Mouse (Mus musculus) stomach, postnatal 0 days (tissue): Measurements from ENCODE around the gene Gsto2. TPM values are rescaled to one million over a fixed set of nuclear protein-coding genes. Genes with fewer than 3 reads are reported as not detected.
A peak's percentile ranks its signal among the peaks of the same experiment; 100 is the strongest.

ENCODE experiments used
- ATAC-seq: fragments of 200-750 bp; cut with Nextera tagmentation; 2 replicates; pipeline ENCODE4 v1.8.0; 2017; ENCODE audit not compliant: low FRiP score, low TSS enrichment
- DNase-seq: peaks from one replicate; pipeline ENCODE4 v3.0.0-alpha.2; 2016; ENCODE audit warnings: low spot score
- H3K27ac ChIP-seq: fragments of 300-500 bp; sonication (generic); replicated peaks from 2 replicates; pipeline ENCODE4 v1.5.1; 2014; ENCODE audit warnings: mild to moderate bottlenecking, control low read depth
- H3K27me3 ChIP-seq: fragments of 300-500 bp; sonication (generic); 2 replicates; pipeline ENCODE4 v1.6.1; 2014; ENCODE audit warnings: low read length; ENCODE audit not compliant: control insufficient read depth, insufficient read depth
- H3K36me3 ChIP-seq: fragments of 300-500 bp; sonication (generic); 2 replicates; pipeline ENCODE4 v1.6.1; 2014; ENCODE audit warnings: low read length, mixed read lengths; ENCODE audit not compliant: control insufficient read depth, insufficient read depth
- H3K4me1 ChIP-seq: fragments of 300-500 bp; sonication (generic); replicated peaks from 2 replicates; pipeline ENCODE4 v1.6.1; 2014; ENCODE audit warnings: antibody characterized with exemption; ENCODE audit not compliant: control insufficient read depth, insufficient read depth
- H3K4me2 ChIP-seq: fragments of 300-500 bp; sonication (generic); replicated peaks from 2 replicates; pipeline ENCODE4 v1.6.1; 2014; ENCODE audit warnings: low read depth, mild to moderate bottlenecking, control low read depth, moderate library complexity
- H3K4me3 ChIP-seq: fragments of 300-500 bp; sonication (generic); 2 replicates; pipeline ENCODE4 v1.5.1; 2014; ENCODE audit warnings: low read depth, low read length, control low read depth
- H3K9ac ChIP-seq: fragments of 300-500 bp; sonication (generic); 2 replicates; pipeline ENCODE4 v1.6.1; 2014; ENCODE audit warnings: mild to moderate bottlenecking, low read length, control low read depth, mixed read lengths
- H3K9me3 ChIP-seq: fragments of 300-500 bp; sonication (generic); 2 replicates; pipeline ENCODE4 v1.6.1; 2016; ENCODE audit warnings: low read length; ENCODE audit not compliant: control insufficient read depth
- CTCF ChIP-seq: IDR thresholded peaks from 2 replicates; pipeline ENCODE4 v1.5.1; 2016; ENCODE audit warnings: antibody characterized with exemption, low read depth, mild to moderate bottlenecking, moderate library complexity
- EP300 ChIP-seq: optimal IDR thresholded peaks from 2 replicates; pipeline ENCODE3; 2016; ENCODE audit warnings: antibody characterized with exemption
- WGBS: fragments of 180-500 bp; shearing (Covaris S2); extraction: QIAGEN DNeasy Blood & Tissue Kit; methylation state at CpG from one replicate; pipeline ENCODE4 v1.1.7; 2014; 5-methylcytosine and 5-hydroxymethylcytosine counted together
- polyA plus RNA-seq: library from polyadenylated mRNA; unstranded; fragments of >200 nt; fragmentation: Nextera tagmentation; extraction: Ambion mirVana; gene quantifications from 2 replicates; pipeline ENCODE4 v1.2.1, GENCODE M21; 2015

The Gsto2 gene
- polyA plus RNA-seq, result 3.5 and 4.2 TPM in 2 replicates

DNA sequence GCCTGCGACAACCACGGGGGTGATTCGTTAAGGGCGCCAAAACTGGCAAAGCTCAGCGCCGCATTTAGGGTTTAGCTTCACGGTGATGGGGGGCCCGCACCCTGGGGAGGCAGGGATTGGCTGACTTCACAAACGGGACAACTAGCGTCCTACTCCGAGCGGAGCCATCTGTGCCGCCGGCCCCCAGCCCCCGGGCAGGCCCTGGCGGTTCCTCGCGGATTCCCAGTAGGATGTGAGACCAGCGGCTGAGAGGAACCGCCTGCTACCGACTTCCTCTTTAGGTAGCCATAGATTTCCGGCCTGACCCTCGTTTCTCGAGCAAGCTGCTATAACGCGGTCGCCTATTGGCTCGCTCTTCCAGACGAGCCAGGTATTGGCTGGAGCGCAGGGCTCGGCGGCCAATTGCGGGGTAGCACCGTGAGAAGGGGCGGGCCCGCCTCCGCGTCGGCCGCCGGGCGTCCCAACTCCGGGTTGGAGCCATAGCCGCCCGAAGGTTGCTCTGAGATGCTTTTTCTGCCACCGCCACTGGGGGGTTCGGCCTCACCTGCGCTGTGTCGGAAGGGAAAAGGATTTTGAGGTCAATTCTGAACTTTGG is at the start of gene Gsto2:
TSS of gene Gsto2 (plus strand) at position 182 of the 595 bp plus-strand sequence.
- WGBS, result under 1% methylated on average over 49 of the region's 49 CpGs
- TF ChIP-seq CTCF (peak; percentile 72), EP300 (no peak)
- Histone ChIP-seq H3K27me3 (no peaks in the 10 kb centered on the region), H3K4me1 (no peaks in the 10 kb centered on the region), H3K9ac (peak within 1 kb of the TSS; percentile 72), H3K36me3 (peaks cover 6% of the 10 kb centered on the region), H3K4me2 (peak within 1 kb of the TSS; percentile 78), H3K4me3 (peak within 1 kb of the TSS; percentile 51), H3K27ac (peak within 1 kb of the TSS; percentile 89), H3K9me3 (no peaks in the 10 kb centered on the region)
- ATAC-seq (peak; percentile 95), DNase-seq (peak; percentile 96)

DNA sequence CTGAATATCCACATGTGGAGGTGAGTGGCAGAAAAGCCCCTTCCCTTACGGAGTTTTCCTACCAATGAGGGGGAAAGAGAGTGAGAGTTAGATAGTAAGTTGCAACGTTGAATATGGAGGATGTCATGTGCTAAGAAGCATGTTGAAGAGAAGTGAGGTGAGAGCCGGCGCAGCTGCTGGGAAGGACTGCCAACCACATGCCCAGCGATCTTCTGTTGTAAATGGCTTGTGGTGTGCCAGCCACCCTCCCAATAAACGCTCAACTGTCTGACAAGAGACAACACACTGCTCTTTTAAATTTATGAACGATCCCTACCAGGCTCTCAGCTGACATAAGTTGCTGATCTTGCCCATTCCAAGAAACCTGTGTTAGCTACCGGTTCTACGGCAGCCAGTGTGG is 47.6 kb upstream of the Gsto2 start:
- Histone ChIP-seq H3K27me3 (no peaks in the 10 kb centered on the region), H3K9ac (no peak overlapping the region), H3K27ac (no peak overlapping the region), H3K4me2 (no peak overlapping the region), H3K9me3 (no peaks in the 10 kb centered on the region), H3K4me3 (no peak overlapping the region), H3K4me1 (no peaks in the 10 kb centered on the region), H3K36me3 (no peaks in the 10 kb centered on the region)
- DNase-seq, result no peak
- TF ChIP-seq EP300, result no peak
- TF ChIP-seq CTCF, result no peak
- ATAC-seq, result no peak
- WGBS, result 77% methylated on average over 9 of the region's 9 CpGs

- 20% methylated on average over 8 of the region's 9 CpGs for WGBS
- H3K4me3 ChIP-seq, result no peak overlapping the region
- no peak for TF ChIP-seq EP300
- peak; percentile 81 for TF ChIP-seq CTCF
- no peak overlapping the region for H3K9ac ChIP-seq
- H3K4me2 ChIP-seq, result no peak overlapping the region
- no peaks in the 10 kb centered on the region for H3K9me3 ChIP-seq
- peak; percentile 79 for DNase-seq
- H3K36me3 ChIP-seq, result no peaks in the 10 kb centered on the region
- H3K4me1 ChIP-seq, result no peaks in the 10 kb centered on the region; the same call in 1 of the 2 replicates
- H3K27me3 ChIP-seq, result no peaks in the 10 kb centered on the region
- H3K27ac ChIP-seq, result no peak overlapping the region
- peak; percentile 56 for ATAC-seq
These were observed 44.4 kb upstream of the Gsto2 start for GRCm38 (mm10) chr19:47820832-47821493.

GRCm38 (mm10) chr19:47821494-47821872 is 43.9 kb upstream of the Gsto2 start:
- Histone ChIP-seq H3K27me3 (no peaks in the 10 kb centered on the region), H3K9me3 (no peaks in the 10 kb centered on the region), H3K4me2 (no peak overlapping the region), H3K27ac (no peak overlapping the region), H3K36me3 (no peaks in the 10 kb centered on the region), H3K4me1 (no peaks in the 10 kb centered on the region; the same call in 1 of the 2 replicates), H3K4me3 (no peak overlapping the region), H3K9ac (no peak overlapping the region)
- 37% methylated on average over 7 of the region's 7 CpGs for WGBS
- DNase-seq (peak; percentile 39), ATAC-seq (no peak)
- TF ChIP-seq CTCF, result no peak
- TF ChIP-seq EP300, result no peak

DNA sequence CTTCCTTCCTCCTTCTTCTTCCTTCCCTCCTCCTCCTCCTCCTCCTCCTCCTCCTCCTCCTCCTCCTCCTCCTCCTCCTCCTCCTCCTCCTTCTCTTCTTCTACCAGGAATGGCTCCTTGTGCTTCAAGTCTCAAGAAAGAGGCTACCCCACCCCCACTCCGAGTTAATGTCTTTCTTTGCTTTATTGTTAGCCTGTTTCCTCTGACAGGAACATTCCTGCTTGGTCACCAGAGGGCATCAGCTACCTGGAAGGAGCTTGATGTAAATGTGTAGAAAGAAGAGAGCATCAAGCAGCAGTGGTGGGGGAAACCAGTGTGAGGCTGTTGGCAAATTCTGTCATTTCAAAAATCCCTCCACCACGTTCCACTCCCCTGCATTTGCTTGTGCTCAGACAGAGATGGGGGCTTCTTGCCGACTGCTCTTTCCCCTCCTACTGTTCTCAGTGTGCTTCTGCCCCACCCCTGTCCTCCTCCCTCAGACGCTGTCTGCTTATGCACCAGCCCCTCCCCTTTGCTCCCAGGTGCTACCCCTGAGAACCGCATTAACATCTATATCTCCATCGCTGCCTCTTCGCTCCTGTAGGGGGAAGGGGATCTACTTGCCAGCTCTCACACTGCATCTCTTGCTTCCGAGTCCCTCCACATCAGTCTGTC is 43.1 kb upstream of the Gsto2 start:
- DNase-seq, result peak; percentile 68
- Histone ChIP-seq H3K4me2 (no peak overlapping the region), H3K9ac (no peak overlapping the region), H3K4me1 (no peaks in the 10 kb centered on the region; the same call in 1 of the 2 replicates), H3K36me3 (no peaks in the 10 kb centered on the region), H3K27me3 (no peaks in the 10 kb centered on the region), H3K27ac (no peak overlapping the region), H3K9me3 (no peaks in the 10 kb centered on the region), H3K4me3 (no peak overlapping the region)
- peak; percentile 46 for ATAC-seq
- TF ChIP-seq CTCF, result peak; percentile 75
- TF ChIP-seq EP300, result no peak
- 21% methylated on average over 8 of the region's 8 CpGs for WGBS

- no peaks in the 10 kb centered on the region for H3K27me3 ChIP-seq
- DNase-seq, result no peak
- no peaks in the 10 kb centered on the region; the same call in 1 of the 2 replicates for H3K4me1 ChIP-seq
- 49% methylated on average over 5 of the region's 5 CpGs for WGBS
- TF ChIP-seq EP300 (no peak), CTCF (no peak)
- H3K4me2 ChIP-seq, result no peak overlapping the region
- H3K27ac ChIP-seq, result peak overlapping the region; percentile 76; the same call in 1 of the 2 replicates
- H3K36me3 ChIP-seq, result no peaks in the 10 kb centered on the region
- peak; percentile 55; the same call in 1 of the 2 replicates for ATAC-seq
- H3K4me3 ChIP-seq, result no peak overlapping the region
- H3K9me3 ChIP-seq, result no peaks in the 10 kb centered on the region
- no peak overlapping the region for H3K9ac ChIP-seq
These were observed 41.3 kb upstream of the Gsto2 start for GRCm38 (mm10) chr19:47824026-47824425.
